Mouse (Mus musculus) bone marrow, adult 2 months (tissue): ENCODE data around the gene Tgfb1i1. TPM values are rescaled to one million over a fixed set of nuclear protein-coding genes. Genes with fewer than 3 reads are reported as not detected.

Source experiments
- H3K27ac ChIP-seq: fragments of 200-500 bp; 2 replicates; pipeline ENCODE4 v1.5.1; 2012; ENCODE audit warnings: low read depth, mild to moderate bottlenecking, control low read depth, inconsistent platforms, low read length; ENCODE audit not compliant: control insufficient read depth, poor library complexity, insufficient read depth
- H3K4me1 ChIP-seq: fragments of 200-500 bp; 2 replicates; pipeline ENCODE4 v1.6.1; 2011; ENCODE audit warnings: low read length; ENCODE audit not compliant: control insufficient read depth, insufficient read depth
- H3K4me3 ChIP-seq: fragments of 200-500 bp; replicated peaks from 2 replicates; pipeline ENCODE3; 2011; ENCODE audit warnings: mild to moderate bottlenecking, low read depth, low read length, control low read depth; ENCODE audit not compliant: control insufficient read depth
- CTCF ChIP-seq: fragments of 200-500 bp; IDR thresholded peaks from 2 replicates; pipeline ENCODE4 v1.5.1; 2011; ENCODE audit warnings: low read length, control low read depth; ENCODE audit not compliant: control insufficient read depth, insufficient read depth
- POLR2A ChIP-seq: fragments of 200-500 bp; IDR thresholded peaks from 2 replicates; pipeline ENCODE4 v1.6.1; 2011; ENCODE audit warnings: low read depth, mild to moderate bottlenecking, control low read depth, low read length, borderline replicate concordance; ENCODE audit not compliant: control insufficient read depth
- WGBS: fragments of 180-500 bp; shearing (Covaris S2); methylation state at CpG from one replicate; pipeline ENCODE4 v1.1.7; 2018; 5-methylcytosine and 5-hydroxymethylcytosine counted together
- polyA plus RNA-seq: library from polyadenylated mRNA; stranded (reverse); fragments of >200 nt; gene quantifications from 2 replicates; pipeline ENCODE4 v1.2.4, GENCODE M21; 2011; ENCODE audit warnings: low replicate concordance; ENCODE audit not compliant: missing spikeins, insufficient read depth, insufficient read length

The Tgfb1i1 gene
- polyA plus RNA-seq, 1 experiment = 22.2 TPM

DNA sequence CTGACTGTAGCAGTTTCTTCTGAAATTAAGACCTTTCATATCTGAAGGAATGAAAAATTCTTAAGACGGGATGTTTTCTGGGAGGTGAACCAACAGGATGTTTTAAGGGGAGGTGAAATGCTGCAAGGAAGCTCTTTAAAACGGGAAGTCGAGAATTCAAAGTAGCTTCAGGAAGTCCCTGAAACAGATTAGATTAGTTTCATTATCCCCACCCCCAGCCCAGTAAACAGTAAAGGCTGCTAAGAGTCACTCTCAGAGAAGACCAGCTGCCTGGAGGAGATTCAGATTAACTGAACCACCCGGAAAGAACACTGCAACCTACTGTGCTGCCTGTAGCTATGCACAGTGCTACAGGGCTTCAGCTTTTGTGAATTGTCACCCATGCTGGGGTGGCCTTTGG is 26.7 kb upstream of the Tgfb1i1 start:
- WGBS = 54% methylated on average over 4 of the region's 4 CpGs
- TF ChIP-seq CTCF (no peak), POLR2A (no peak)
- H3K27ac ChIP-seq = no peak overlapping the region
- no peak overlapping the region for H3K4me3 ChIP-seq
- no peaks in the 10 kb centered on the region for H3K4me1 ChIP-seq

DNA sequence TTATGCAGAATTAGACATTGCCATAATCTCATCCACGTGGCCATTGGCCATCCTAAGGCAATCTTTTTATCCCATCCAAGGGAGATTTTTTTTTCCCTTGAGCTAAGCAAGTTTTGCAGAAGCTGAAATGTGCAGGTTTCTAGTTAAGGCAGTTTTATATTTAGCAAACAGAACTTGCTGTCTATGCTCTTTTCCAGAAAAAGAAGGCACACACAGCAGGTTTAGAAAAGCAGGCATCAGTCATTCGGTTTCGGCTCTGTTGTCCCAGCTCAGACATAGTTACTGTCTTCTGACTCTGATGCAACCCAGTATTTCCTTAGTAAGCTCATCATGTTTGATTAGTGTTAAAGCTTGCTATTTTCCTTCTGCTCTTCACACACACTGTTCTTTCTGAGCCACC is 25.7 kb upstream of the Tgfb1i1 start:
- H3K27ac ChIP-seq = no peak overlapping the region

DNA sequence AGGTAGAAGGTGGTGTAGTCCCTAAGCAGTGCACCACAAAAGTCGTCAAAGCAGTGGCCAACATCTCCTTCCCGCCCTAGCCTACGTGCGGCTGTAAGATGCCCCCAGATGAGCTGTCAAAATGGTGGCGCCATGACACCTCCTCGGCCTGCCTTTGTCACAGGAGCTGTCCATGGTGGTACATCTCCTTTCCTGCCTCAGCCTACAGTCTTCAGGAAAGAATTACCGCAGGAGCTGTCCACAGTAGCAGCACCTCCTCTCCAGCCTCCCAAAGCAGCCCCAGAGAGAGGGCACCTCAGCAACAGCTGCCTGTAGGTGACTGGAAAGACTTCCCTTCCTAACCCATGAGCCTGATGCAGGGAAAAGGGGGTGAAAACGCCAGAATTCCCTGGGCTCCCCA is 14.9 kb upstream of the Tgfb1i1 start:
- Histone ChIP-seq H3K27ac (no peak overlapping the region), H3K4me1 (peaks cover 4% of the 10 kb centered on the region), H3K4me3 (no peak overlapping the region)
- 51% methylated on average over 8 of the region's 8 CpGs for WGBS
- TF ChIP-seq POLR2A (no peak), CTCF (no peak)

More for the DNA sequence above, 25.7 kb upstream of the Tgfb1i1 start:
- 84% methylated on average over 3 of the region's 3 CpGs for WGBS
- no peak for TF ChIP-seq POLR2A
- no peak for TF ChIP-seq CTCF
- Histone ChIP-seq H3K4me1 (no peaks in the 10 kb centered on the region), H3K4me3 (no peak overlapping the region)

DNA sequence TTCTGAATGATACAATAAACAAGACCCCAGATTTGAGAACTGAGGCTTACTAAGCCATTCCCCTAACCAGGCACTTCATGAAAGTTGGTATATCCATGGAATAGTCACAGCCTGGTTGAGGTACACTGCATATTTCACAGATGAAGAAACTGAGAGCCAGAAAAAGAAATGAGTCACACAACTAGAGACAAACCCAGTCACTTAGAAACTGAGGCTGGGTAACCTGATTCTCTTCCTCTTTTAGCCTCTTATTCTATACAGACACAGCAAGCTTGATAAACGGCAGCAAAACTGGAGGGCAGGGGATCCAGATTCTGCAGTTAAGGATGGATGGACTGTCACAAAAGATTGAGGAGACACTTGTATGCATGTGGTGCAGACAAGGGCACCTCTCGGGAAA is 11.8 kb upstream of the Tgfb1i1 start:
- 52% methylated on average over 2 of the region's 2 CpGs for WGBS
- H3K27ac ChIP-seq = no peak overlapping the region

DNA sequence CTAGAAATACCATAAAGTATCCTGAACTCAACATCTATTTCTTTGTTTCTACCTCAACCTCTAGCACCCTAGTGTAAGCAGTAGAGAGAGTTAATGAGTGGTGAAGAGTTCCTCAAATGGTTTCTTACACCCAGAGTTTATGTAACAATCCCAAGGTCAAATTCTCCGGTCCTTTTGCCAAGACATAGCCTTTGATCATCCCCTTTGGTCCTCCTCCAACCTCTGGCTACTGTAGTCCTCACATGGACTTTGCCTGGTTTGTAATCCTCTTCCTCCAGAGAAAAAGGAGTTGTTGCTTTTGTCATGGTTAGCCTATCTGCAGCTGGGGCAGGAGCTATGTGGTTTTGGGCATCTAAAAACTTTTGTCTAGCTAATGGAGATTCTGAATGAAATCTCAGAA is 11.1 kb upstream of the Tgfb1i1 start:
- no peak for TF ChIP-seq POLR2A
- TF ChIP-seq CTCF = no peak
- Histone ChIP-seq H3K4me3 (no peak overlapping the region), H3K27ac (no peak overlapping the region), H3K4me1 (peaks cover 5% of the 10 kb centered on the region)
- 64% methylated on average over 1 of the region's 1 CpGs for WGBS

More for the DNA sequence above, 11.8 kb upstream of the Tgfb1i1 start:
- no peak for TF ChIP-seq CTCF
- no peak for TF ChIP-seq POLR2A
- Histone ChIP-seq H3K4me3 (no peak overlapping the region), H3K4me1 (peaks cover 5% of the 10 kb centered on the region)

DNA sequence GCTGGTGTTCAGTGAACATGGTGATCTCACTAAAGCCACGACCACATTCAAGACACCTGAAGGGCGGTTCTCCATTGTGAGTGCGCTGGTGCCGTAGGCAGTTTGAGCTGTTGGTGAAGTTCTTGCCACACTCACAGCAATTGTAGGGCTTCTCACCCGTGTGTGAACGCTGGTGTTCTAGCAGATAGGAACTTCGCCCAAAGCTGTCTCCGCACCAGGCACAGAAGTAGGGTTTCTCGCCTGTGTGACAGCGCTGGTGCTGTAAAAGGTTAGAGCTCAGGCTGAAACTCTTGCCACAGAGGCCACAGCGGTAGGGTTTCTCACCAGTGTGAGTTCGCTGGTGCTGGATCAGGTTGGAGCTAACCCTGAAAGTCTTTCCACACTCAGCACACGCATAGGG is 10.2 kb upstream of the Tgfb1i1 start:
- 87% methylated on average over 13 of the region's 13 CpGs for WGBS
- H3K4me3 ChIP-seq = peak overlapping the region; percentile 80
- H3K4me1 ChIP-seq = peaks cover 5% of the 10 kb centered on the region
- no peak for TF ChIP-seq CTCF
- TF ChIP-seq POLR2A = no peak
- peak overlapping the region; percentile 40; the same call in 1 of the 2 replicates for H3K27ac ChIP-seq

DNA sequence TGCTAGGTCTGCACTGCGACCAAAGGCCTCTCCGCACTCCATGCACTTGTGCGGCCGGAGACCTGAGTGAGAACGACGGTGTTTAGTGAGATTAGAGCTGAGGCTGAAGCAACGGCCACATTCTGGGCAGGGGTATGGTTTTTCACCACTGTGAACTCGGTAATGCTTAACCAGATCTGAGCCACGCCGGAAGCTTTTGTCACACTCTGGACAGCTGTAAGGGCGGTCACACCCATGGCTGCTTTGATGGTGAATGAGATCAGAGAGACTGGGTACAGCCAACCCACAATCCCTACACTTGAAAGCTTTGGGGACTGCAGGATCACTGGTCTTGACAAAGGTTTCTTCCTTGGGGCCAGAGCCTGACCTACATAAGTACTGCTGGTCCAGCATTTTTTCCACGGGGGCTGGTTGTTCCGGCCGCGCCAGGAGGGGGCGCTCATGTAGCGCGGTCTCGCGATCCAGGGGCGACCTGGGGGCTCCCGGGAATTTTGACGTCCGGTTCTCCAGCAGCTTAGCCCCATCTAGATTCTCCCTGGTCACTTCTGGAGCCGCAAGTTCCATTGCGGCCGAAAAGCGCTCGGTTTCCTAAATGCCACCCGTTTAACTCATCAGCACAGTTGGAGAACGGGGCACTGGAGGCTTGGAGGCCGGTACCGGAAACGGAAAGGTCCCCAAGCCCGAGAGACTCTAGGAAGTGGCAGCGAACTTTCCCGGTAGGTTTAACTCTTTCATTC is 9.6 kb upstream of the Tgfb1i1 start, which contains the start of gene Armc5:
Gene Armc5 (plus strand): TSS at position 487 of the 737 bp plus-strand sequence.
- WGBS = 23% methylated on average over 37 of the region's 37 CpGs
- TF ChIP-seq POLR2A = no peak
- peak; percentile 69 for TF ChIP-seq CTCF
- H3K4me3 ChIP-seq = peak within 1 kb of the TSS; percentile 80
- H3K27ac ChIP-seq = peak within 1 kb of the TSS; percentile 98
- H3K4me1 ChIP-seq = peaks cover 5% of the 10 kb centered on the region

DNA sequence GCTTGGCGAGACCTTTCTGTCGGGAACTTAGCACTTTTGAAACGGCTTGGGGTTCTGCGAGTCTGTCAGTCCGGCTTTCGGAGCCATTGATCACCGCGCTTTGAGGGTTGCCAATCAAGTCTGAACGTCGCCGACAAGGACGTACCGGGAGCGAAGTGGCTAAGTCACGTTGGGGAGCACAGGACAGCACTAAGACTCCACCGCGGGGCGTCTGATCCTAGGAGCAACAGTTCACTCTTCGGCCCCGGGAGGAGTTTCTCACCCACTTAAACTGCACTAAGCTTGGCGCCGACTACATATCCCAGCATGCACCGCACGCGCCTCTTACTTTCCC is 9.1 kb upstream of the Tgfb1i1 start:
- H3K4me1 ChIP-seq = peaks cover 5% of the 10 kb centered on the region
- TF ChIP-seq CTCF = no peak
- TF ChIP-seq POLR2A = no peak
- peak overlapping the region; percentile 80 for H3K4me3 ChIP-seq
- 0% methylated on average over 25 of the region's 25 CpGs for whole genome bisulfite sequencing
- peak overlapping the region; percentile 98 for H3K27ac ChIP-seq
